Mouse (Mus musculus): Measurements from ENCODE around the gene Kank2.

The Kank2 gene

DNA sequence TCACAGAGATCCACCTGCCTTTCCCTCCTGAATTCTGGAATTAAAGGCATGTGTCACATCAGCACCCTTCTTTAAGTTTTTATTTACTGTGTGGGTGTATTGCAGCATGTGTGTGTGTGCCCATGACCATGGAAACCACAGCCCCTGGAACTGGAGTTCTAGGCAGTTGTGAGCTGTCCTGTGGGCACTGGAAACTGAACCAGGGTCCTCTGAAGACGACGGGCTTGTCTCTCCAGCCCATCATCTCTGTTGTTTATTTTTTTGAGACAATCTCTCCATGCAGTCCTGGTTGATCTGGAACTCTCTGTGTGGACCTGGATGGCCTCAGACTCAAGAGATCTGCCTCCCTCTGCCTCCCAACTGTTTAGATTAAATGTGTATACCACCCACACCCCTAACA lies 81.5 kb downstream of the Kank2 start:
- no peak for DNase-seq (ENCODE audit: low read depth, low spot score)
